Mouse (Mus musculus) midbrain, postnatal 0 days (tissue): ENCODE data around the gene Selenov. TPM values are rescaled to one million over a fixed set of nuclear protein-coding genes. Genes with fewer than 3 reads are reported as not detected.
"Not testable (repeated sequence)": the region's sequence is repeated elsewhere in the genome, so short reads cannot be mapped to it uniquely, and the experiment has no call there.

Experiments used
- ATAC-seq: fragments of 200-750 bp; cut with Nextera tagmentation; 2 replicates; pipeline ENCODE4 v1.8.0; 2017; ENCODE audit warnings: moderate number of reproducible peaks, mild to moderate bottlenecking, moderate TSS enrichment, moderate library complexity; ENCODE audit not compliant: low FRiP score
- DNase-seq: peaks from one replicate; pipeline ENCODE4 v3.0.0-alpha.2; 2015; ENCODE audit warnings: low spot score
- H3K27ac ChIP-seq: fragments of 300-500 bp; sonication (generic); 2 replicates; pipeline ENCODE4 v1.5.1; 2014; ENCODE audit warnings: low read depth, mild to moderate bottlenecking, low read length, mixed read lengths
- H3K27me3 ChIP-seq: fragments of 300-500 bp; sonication (generic); 2 replicates; pipeline ENCODE4 v1.6.1; 2014; ENCODE audit warnings: low read length, control low read depth, mixed read lengths; ENCODE audit not compliant: insufficient read depth
- H3K36me3 ChIP-seq: fragments of 300-500 bp; sonication (generic); 2 replicates; pipeline ENCODE4 v1.6.1; 2014; ENCODE audit warnings: low read length, control low read depth, mixed read lengths; ENCODE audit not compliant: insufficient read depth
- H3K4me1 ChIP-seq: fragments of 300-500 bp; sonication (generic); 2 replicates; pipeline ENCODE4 v1.6.1; 2014; ENCODE audit warnings: mild to moderate bottlenecking, control low read depth, antibody characterized with exemption, low read length, mixed read lengths; ENCODE audit not compliant: insufficient read depth
- H3K4me2 ChIP-seq: fragments of 300-500 bp; sonication (generic); 2 replicates; pipeline ENCODE4 v1.6.1; 2014; ENCODE audit warnings: low read depth, mild to moderate bottlenecking, low read length, mixed read lengths; ENCODE audit not compliant: poor library complexity, severe bottlenecking
- H3K4me3 ChIP-seq: fragments of 300-500 bp; sonication (generic); 2 replicates; pipeline ENCODE4 v1.5.1; 2014; ENCODE audit warnings: low read depth, mild to moderate bottlenecking, low read length, moderate library complexity
- H3K9ac ChIP-seq: fragments of 300-500 bp; sonication (generic); replicated peaks from 2 replicates; pipeline ENCODE4 v1.6.1; 2014; ENCODE audit warnings: mild to moderate bottlenecking, low read length, moderate library complexity, mixed read lengths; ENCODE audit not compliant: poor library complexity, severe bottlenecking
- H3K9me3 ChIP-seq: fragments of 300-500 bp; sonication (generic); 2 replicates; pipeline ENCODE4 v1.6.1; 2016; ENCODE audit warnings: low read length, control low read depth
- CTCF ChIP-seq: IDR thresholded peaks from 2 replicates; pipeline ENCODE4 v1.5.1; 2016; ENCODE audit warnings: antibody characterized with exemption, mild to moderate bottlenecking
- WGBS: fragments of 180-500 bp; shearing (Covaris S2); extraction: QIAGEN DNeasy Blood & Tissue Kit; methylation state at CpG from one replicate; pipeline ENCODE4 v1.1.7; 2014; 5-methylcytosine and 5-hydroxymethylcytosine counted together
- polyA plus RNA-seq: library from polyadenylated mRNA; unstranded; fragments of >200 nt; fragmentation: Nextera tagmentation; extraction: Ambion mirVana; gene quantifications from 2 replicates; pipeline ENCODE4 v1.2.1, GENCODE M21; 2015
- total RNA-seq: library from RNA; depleted of rRNA; stranded (reverse); fragments of >200 nt; gene quantifications from 2 replicates; pipeline ENCODE4 v1.2.3, GENCODE M21; 2014; rRNA removed

The Selenov gene
- total and polyA plus RNA-seq, 2 experiments from 2014 or later, result 1.3 to 3.5 TPM

DNA sequence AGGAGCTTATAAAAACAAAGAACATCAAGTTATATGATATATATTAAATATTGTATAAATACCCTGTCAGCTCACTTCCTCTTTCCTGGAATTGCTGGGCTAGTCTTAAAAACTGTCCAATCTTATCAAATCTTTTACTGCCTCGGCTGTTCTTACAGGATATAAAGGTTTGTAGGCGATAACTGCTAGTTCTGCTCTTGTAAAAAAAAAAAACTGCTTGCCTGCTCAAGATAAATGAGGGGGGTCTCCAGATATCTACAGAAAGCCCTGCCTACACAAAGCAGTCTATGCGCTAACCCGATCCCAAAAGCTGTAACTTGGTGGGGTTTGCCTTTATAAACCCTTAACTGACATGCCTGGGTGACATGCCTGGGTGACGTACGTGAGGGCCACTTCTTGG is 36.4 kb downstream of the Selenov start:
- 94% methylated on average over 6 of the region's 6 CpGs for WGBS
- no peaks in the 10 kb centered on the region for H3K27me3 ChIP-seq
- no peak for TF ChIP-seq CTCF
- no peak overlapping the region for H3K4me3 ChIP-seq
- DNase-seq (no peak), ATAC-seq (no peak)
- H3K4me1 ChIP-seq, result no peaks in the 10 kb centered on the region
- H3K36me3 ChIP-seq, result no peaks in the 10 kb centered on the region
- no peak overlapping the region for H3K4me2 ChIP-seq
- H3K9me3 ChIP-seq, result 0 out of 2 replicates have a peak, but pooled peaks cover 3% of the 10 kb centered on the region
- H3K9ac ChIP-seq, result no peak overlapping the region
- no peak overlapping the region for H3K27ac ChIP-seq

DNA sequence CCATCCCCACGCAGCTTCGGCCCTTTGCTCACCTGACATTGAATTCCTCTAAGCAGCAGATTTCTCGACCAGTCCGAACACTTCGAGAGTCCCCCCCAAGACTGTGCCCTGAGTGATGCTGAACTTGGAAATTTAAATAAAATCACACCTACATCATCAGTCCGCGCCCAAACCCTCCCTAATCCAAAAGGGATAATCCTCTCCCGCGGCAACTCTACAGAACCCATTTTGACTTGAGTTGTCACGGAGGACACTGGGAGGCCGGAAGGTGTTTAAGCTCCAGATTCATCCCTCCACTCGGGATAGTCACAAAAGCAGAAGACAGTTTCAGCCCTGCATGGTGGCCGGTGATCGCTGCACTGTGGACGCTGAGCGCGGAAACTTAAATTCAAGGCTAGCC is 39.0 kb downstream of the Selenov start:
- Histone ChIP-seq H3K4me2 (no peak overlapping the region), H3K4me3 (no peak overlapping the region), H3K9me3 (0 out of 2 replicates have a peak, but pooled peaks cover 3% of the 10 kb centered on the region), H3K27me3 (no peaks in the 10 kb centered on the region), H3K36me3 (no peaks in the 10 kb centered on the region), H3K4me1 (no peaks in the 10 kb centered on the region), H3K27ac (no peak overlapping the region), H3K9ac (no peak overlapping the region)
- WGBS, result 87% methylated on average over 17 of the region's 17 CpGs
- ATAC-seq (no peak), DNase-seq (no peak)
- no peak for TF ChIP-seq CTCF

DNA sequence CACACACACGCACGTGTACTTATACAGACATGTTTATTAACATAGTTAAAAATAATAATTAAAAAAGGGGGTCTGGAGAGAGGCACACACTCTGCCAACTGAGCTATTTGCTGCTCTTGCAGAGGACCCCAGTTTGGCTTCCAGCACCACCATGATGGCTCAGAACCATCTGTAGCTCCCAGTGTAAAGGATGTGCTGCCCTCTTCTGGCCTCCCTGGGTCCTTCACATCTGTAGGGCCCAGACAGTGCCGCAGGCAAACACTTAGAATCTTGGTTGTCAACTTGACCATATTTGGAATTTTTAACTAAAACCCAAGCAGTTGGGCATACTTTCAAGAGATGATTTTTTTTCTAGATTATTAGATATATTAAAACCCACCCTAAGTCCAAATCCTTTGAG is 42.0 kb downstream of the Selenov start:
- Histone ChIP-seq H3K9me3 (no peaks in the 10 kb centered on the region), H3K36me3 (no peaks in the 10 kb centered on the region), H3K9ac (no peak overlapping the region), H3K4me3 (no peak overlapping the region), H3K4me2 (no peak overlapping the region), H3K4me1 (no peaks in the 10 kb centered on the region), H3K27me3 (no peaks in the 10 kb centered on the region), H3K27ac (no peak overlapping the region)
- no peak for TF ChIP-seq CTCF
- WGBS, result 96% methylated on average over 3 of the region's 3 CpGs
- DNase-seq, result no peak
- ATAC-seq, result no peak

DNA sequence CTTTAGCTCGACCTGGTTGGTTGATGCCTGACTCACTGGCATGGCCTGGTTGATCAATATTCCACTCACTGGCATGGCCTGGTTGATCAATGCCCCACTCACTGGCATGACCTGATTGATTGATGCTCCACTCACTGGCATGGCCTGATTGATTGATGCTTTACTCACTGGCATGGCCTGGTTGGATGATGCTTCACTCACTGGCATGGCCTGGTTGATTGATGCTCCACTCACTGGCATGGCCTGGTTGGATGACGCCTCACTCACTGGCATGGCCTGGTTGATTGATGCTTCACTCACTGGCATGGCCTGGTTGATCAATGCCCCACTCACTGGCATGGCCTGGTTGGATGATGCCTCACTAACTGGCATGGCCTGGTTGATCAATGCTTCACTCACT is 47.0 kb downstream of the Selenov start:
- WGBS, result 61% methylated on average over 2 of the region's 2 CpGs
- ATAC-seq, H3K27ac ChIP-seq, H3K4me1 ChIP-seq, H3K4me2 ChIP-seq, DNase-seq, H3K9me3 ChIP-seq, H3K4me3 ChIP-seq, H3K27me3 ChIP-seq, H3K36me3 ChIP-seq, H3K9ac ChIP-seq: not testable (repeated sequence)

Other genes starting within 250 kb of the Selenov start
- 162 and 170 TPM in 2 replicates for gene Psmc4, start 241.1 kb downstream of the Selenov start, total RNA-seq
- 257 and 259 TPM in 2 replicates for gene Psmc4, start 241.1 kb downstream of the Selenov start, polyA plus RNA-seq
- gene Fcgbp, start 219.9 kb downstream of the Selenov start, total RNA-seq, result 0.33 and 0.66 TPM in 2 replicates
- gene Fcgbp, start 219.9 kb downstream of the Selenov start, polyA plus RNA-seq, result 1.1 TPM in 2 replicates
- 0.16 TPM in 1 of 2 replicates, not detected in the other for gene 9530053A07Rik, start 161.7 kb downstream of the Selenov start, total RNA-seq
- 0.05 and 0.06 TPM in 2 replicates for gene 9530053A07Rik, start 161.7 kb downstream of the Selenov start, polyA plus RNA-seq
- gene Fbl, start 121.5 kb downstream of the Selenov start, total RNA-seq, result 31.9 and 34.4 TPM in 2 replicates
- 51.9 and 60.9 TPM in 2 replicates for gene Fbl, start 121.5 kb downstream of the Selenov start, polyA plus RNA-seq
- gene Dyrk1b, start 111.7 kb downstream of the Selenov start, total RNA-seq, result 28.8 and 33.3 TPM in 2 replicates
- 8.0 TPM in 2 replicates for gene Dyrk1b, start 111.7 kb downstream of the Selenov start, polyA plus RNA-seq
- gene Eid2, start 23.3 kb downstream of the Selenov start, total RNA-seq, result 78.8 and 81.3 TPM in 2 replicates
- 21.2 and 29.0 TPM in 2 replicates for gene Eid2, start 23.3 kb downstream of the Selenov start, polyA plus RNA-seq
- 44.0 and 64.2 TPM in 2 replicates for gene Eid2b, start 13.4 kb downstream of the Selenov start, total RNA-seq
- gene Eid2b, start 13.4 kb downstream of the Selenov start, polyA plus RNA-seq, result 50.9 and 52.8 TPM in 2 replicates
- 8.6 and 17.3 TPM in 2 replicates for gene Dll3, start 11.1 kb upstream of the Selenov start, total RNA-seq
- 17.6 and 18.1 TPM in 2 replicates for gene Dll3, start 11.1 kb upstream of the Selenov start, polyA plus RNA-seq
- 59.2 and 76.3 TPM in 2 replicates for gene Timm50, start 20.9 kb upstream of the Selenov start, total RNA-seq
- gene Timm50, start 20.9 kb upstream of the Selenov start, polyA plus RNA-seq, result 112 and 120 TPM in 2 replicates
- 99.5 and 104 TPM in 2 replicates for gene Supt5, start 47.6 kb upstream of the Selenov start, total RNA-seq
- gene Supt5, start 47.6 kb upstream of the Selenov start, polyA plus RNA-seq, result 84.8 and 86.1 TPM in 2 replicates
- gene Rps16, start 59.5 kb upstream of the Selenov start, total RNA-seq, result 158 and 163 TPM in 2 replicates
- gene Rps16, start 59.5 kb upstream of the Selenov start, polyA plus RNA-seq, result 536 and 539 TPM in 2 replicates
- 15.3 and 19.4 TPM in 2 replicates for gene Plekhg2, start 81.4 kb upstream of the Selenov start, total RNA-seq
- 7.9 and 8.0 TPM in 2 replicates for gene Plekhg2, start 81.4 kb upstream of the Selenov start, polyA plus RNA-seq
- gene Zfp36, start 89.1 kb upstream of the Selenov start, total RNA-seq, result 3.0 and 4.1 TPM in 2 replicates
- 2.9 and 3.4 TPM in 2 replicates for gene Zfp36, start 89.1 kb upstream of the Selenov start, polyA plus RNA-seq
- 30.7 and 37.9 TPM in 2 replicates for gene Med29, start 101.5 kb upstream of the Selenov start, total RNA-seq
- gene Med29, start 101.5 kb upstream of the Selenov start, polyA plus RNA-seq, result 41.6 and 43.2 TPM in 2 replicates
- gene Paf1, start 101.8 kb upstream of the Selenov start, total RNA-seq, result 80.3 and 84.2 TPM in 2 replicates
- 89.3 and 90.0 TPM in 2 replicates for gene Paf1, start 101.8 kb upstream of the Selenov start, polyA plus RNA-seq
- 4.3 TPM in 1 of 2 replicates, not detected in the other for gene Gmfg, start 146.3 kb upstream of the Selenov start, total RNA-seq
- gene Gmfg, start 146.3 kb upstream of the Selenov start, polyA plus RNA-seq, result 3.4 and 4.0 TPM in 2 replicates
- 132 and 137 TPM in 2 replicates for gene Lrfn1, start 160.8 kb upstream of the Selenov start, total RNA-seq
- 18.4 and 20.6 TPM in 2 replicates for gene Lrfn1, start 160.8 kb upstream of the Selenov start, polyA plus RNA-seq
- not detected in 2 replicates for gene Ifnl2, start 219.3 kb upstream of the Selenov start, total RNA-seq
- gene Ifnl2, start 219.3 kb upstream of the Selenov start, polyA plus RNA-seq, result not detected in 2 replicates
- gene Ifnl3, start 231.7 kb upstream of the Selenov start, total RNA-seq, result not detected in 2 replicates
- gene Ifnl3, start 231.7 kb upstream of the Selenov start, polyA plus RNA-seq, result not detected in 2 replicates
- gene Sycn, start 249.7 kb upstream of the Selenov start, total RNA-seq, result not detected in 2 replicates
- gene Sycn, start 249.7 kb upstream of the Selenov start, polyA plus RNA-seq, result not detected in 2 replicates